Mouse (Mus musculus) stomach, embryonic 14.5 days (tissue): ENCODE measurements around the gene Lrrc32. TPM values are rescaled to one million over a fixed set of nuclear protein-coding genes. Genes with fewer than 3 reads are reported as not detected.

Experiments used
- ATAC-seq: fragments of 200-750 bp; cut with Nextera tagmentation; 2 replicates; pipeline ENCODE4 v1.8.0; 2017; ENCODE audit warnings: low read depth, moderate TSS enrichment; ENCODE audit not compliant: insufficient number of reproducible peaks, insufficient read depth, low FRiP score
- H3K27ac ChIP-seq: fragments of 300-500 bp; sonication (generic); 2 replicates; pipeline ENCODE4 v1.5.1; 2014; ENCODE audit warnings: mild to moderate bottlenecking, low read length, moderate library complexity, mixed read lengths
- H3K27me3 ChIP-seq: fragments of 300-500 bp; sonication (generic); 2 replicates; pipeline ENCODE4 v1.6.1; 2014; ENCODE audit warnings: low read length, control low read depth, mixed read lengths; ENCODE audit not compliant: control insufficient read depth, insufficient read depth
- H3K36me3 ChIP-seq: fragments of 300-500 bp; sonication (generic); 2 replicates; pipeline ENCODE4 v1.6.1; 2014; ENCODE audit warnings: mild to moderate bottlenecking, control low read depth, low read length, moderate library complexity, mixed read lengths; ENCODE audit not compliant: control insufficient read depth, insufficient read depth
- H3K4me1 ChIP-seq: fragments of 300-500 bp; sonication (generic); 2 replicates; pipeline ENCODE4 v1.6.1; 2014; ENCODE audit warnings: low read length, control low read depth, mixed read lengths; ENCODE audit not compliant: control insufficient read depth, insufficient read depth
- H3K4me2 ChIP-seq: fragments of 300-500 bp; sonication (generic); replicated peaks from 2 replicates; pipeline ENCODE4 v1.6.1; 2014; ENCODE audit warnings: low read depth, low read length, control low read depth
- H3K4me3 ChIP-seq: fragments of 300-500 bp; sonication (generic); 2 replicates; pipeline ENCODE4 v1.5.1; 2014; ENCODE audit warnings: low read depth, low read length, control low read depth
- H3K9ac ChIP-seq: fragments of 300-500 bp; sonication (generic); replicated peaks from 2 replicates; pipeline ENCODE4 v1.6.1; 2014; ENCODE audit warnings: low read depth, mild to moderate bottlenecking, control low read depth, low read length, moderate library complexity, mixed read lengths
- H3K9me3 ChIP-seq: fragments of 300-500 bp; sonication (generic); 2 replicates; pipeline ENCODE4 v1.6.1; 2016; ENCODE audit warnings: low read depth, low read length, control low read depth; ENCODE audit not compliant: control insufficient read depth
- WGBS: fragments of 180-500 bp; shearing (Covaris S2); extraction: QIAGEN DNeasy Blood & Tissue Kit; methylation state at CpG from one replicate; pipeline ENCODE4 v1.1.7; 2014; 5-methylcytosine and 5-hydroxymethylcytosine counted together
- polyA plus RNA-seq: library from polyadenylated mRNA; unstranded; fragments of >200 nt; fragmentation: Nextera tagmentation; extraction: Ambion mirVana; gene quantifications from 2 replicates; pipeline ENCODE4 v1.2.1, GENCODE M21; 2014

The Lrrc32 gene
- polyA plus RNA-seq, 1 experiment from 2014 or later = 12.4 TPM

GRCm38 (mm10) chr7:98551041-98551440, 62.0 kb downstream of the Lrrc32 start:
- Histone ChIP-seq H3K36me3 (no peaks in the 10 kb centered on the region), H3K9ac (no peak overlapping the region), H3K27me3 (no peaks in the 10 kb centered on the region), H3K4me2 (no peak overlapping the region), H3K4me3 (no peak overlapping the region), H3K27ac (no peak overlapping the region), H3K4me1 (no peaks in the 10 kb centered on the region), H3K9me3 (no peaks in the 10 kb centered on the region)
- ATAC-seq = no peak
- WGBS = 48% methylated on average over 3 of the region's 3 CpGs

Other genes starting within 250 kb of the Lrrc32 start
- gene Acer3, start 168.1 kb upstream of the Lrrc32 start, polyA plus RNA-seq = 22.9 and 25.6 TPM in 2 replicates
- 18.4 and 19.1 TPM in 2 replicates for gene Tsku, start 128.0 kb upstream of the Lrrc32 start, polyA plus RNA-seq
- gene Gucy2d, start 48.9 kb upstream of the Lrrc32 start, polyA plus RNA-seq = not detected in 2 replicates
- gene Emsy, start 167.5 kb downstream of the Lrrc32 start, polyA plus RNA-seq = 42.4 and 46.0 TPM in 2 replicates
- 55.9 and 61.7 TPM in 2 replicates for gene Thap12, start 213.8 kb downstream of the Lrrc32 start, polyA plus RNA-seq